Mouse (Mus musculus): ENCODE measurements around the gene Spats2.

DNA sequence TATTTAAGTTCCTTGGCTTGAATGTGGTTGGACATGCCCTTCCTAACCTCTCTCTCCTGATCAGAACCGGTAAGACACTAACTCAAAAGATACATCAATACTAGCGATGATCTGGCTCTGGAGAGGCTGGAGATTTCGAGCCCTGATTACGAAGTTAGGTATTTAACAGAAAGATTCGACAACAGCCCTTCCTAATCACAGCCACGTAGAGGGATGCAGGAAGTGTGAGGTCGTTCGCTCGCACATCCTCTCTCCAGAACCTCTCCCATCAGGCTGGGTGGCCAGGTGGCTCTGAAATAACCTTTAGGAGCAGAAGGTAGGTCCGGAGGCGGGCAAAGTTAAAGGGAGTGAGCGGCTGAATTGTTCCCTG is at the start of gene Spats2:
- no peak for TF ChIP-seq POLR2A (IDR thresholded peaks at IDR 0.05; ENCODE audit: extremely low read depth, insufficient read depth, low read length)
- no peak for TF ChIP-seq CTCF (IDR thresholded peaks at IDR 0.05; ENCODE audit: extremely low read depth, insufficient read depth, low read length)
